Comparison of ENCODE assay signal across 9 mouse cellular contexts in the genomic region with DNA sequence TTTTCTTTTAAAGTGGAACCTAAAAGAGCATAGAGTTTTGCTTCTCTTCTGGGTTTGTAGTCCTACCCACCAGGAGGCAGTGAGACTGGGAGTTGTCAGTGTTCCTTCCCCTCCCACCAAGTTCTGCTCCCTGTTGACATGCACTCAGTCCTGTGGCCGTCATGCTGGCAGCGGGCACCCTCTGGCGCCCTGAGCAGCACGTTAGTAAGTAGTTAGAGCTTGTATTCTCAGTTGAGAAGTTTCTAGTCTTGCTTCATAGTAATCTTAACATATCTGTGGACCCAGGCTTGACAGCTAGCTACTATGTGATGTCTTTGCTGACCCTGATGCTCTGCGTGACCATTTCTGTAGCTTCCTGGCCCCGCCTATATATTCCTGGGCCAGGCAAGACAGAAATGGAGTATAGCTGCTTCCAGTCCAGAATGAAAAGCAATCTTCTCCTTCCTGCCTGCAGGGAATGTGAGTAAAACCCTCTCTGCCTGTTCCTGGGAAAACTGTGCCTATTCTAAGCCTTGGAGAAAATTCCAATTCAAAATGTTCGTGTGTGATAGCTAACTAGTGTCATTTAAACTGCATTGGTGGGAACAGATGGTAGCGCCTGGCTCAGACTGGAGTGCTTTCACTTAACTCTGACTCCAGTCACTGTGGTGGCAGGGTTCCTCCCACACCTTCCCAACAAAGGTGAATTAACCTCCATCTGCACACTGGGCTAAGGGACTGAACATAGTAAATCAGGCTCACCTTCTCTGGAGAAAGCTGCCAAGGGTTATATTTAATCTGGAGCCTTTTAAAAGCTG. TPM values are rescaled to one million over a fixed set of nuclear protein-coding genes. Genes with fewer than 3 reads are reported as not detected.
A peak's percentile ranks its signal among the peaks of the same experiment; 100 is the strongest.
DNase-seq lines count a peak whose midpoint lies in the region; ATAC-seq and TF ChIP-seq lines count a peak whose summit lies in the region.
"Had no signal": no experiment of that assay in that cellular context is flagged by ENCODE, and none has a peak within 500 bp of the region (broad histone marks: within the 10 kb centered on the region; RNA-seq: fewer than 3 reads in every experiment).

No protein-coding gene starts in this region.

- WGBS in hindbrain, embryonic 16.5 days, result 83% methylated on average over 8 of the region's 8 CpGs
- WGBS in hindbrain, postnatal 0 days, result 76% methylated on average over 8 of the region's 8 CpGs
- 12% methylated on average over 8 of the region's 8 CpGs for WGBS in cerebellum, adult 2 months
- WGBS in embryonic facial prominence, embryonic 15.5 days, result 83% methylated on average over 8 of the region's 8 CpGs
- WGBS in limb, embryonic 15.5 days, result 80% methylated on average over 8 of the region's 8 CpGs

- no peak overlapping the region for H3K4me2 ChIP-seq in hindbrain, embryonic 16.5 days (ENCODE audit: low read length)
- no peak overlapping the region for H3K4me2 ChIP-seq in hindbrain, postnatal 0 days (ENCODE audit: low read depth, low read length)
- H3K4me2 ChIP-seq in embryonic facial prominence, embryonic 15.5 days (replicated peaks), result no peak overlapping the region
- no peak overlapping the region for H3K4me2 ChIP-seq in limb, embryonic 15.5 days
- H3K4me2 ChIP-seq: liver, embryonic 12.5 days had no signal

- H3K4me1 ChIP-seq in hindbrain, embryonic 16.5 days (ENCODE audit: control insufficient read depth, insufficient read depth, low read depth, low read length), result no peaks in the 10 kb centered on the region
- H3K4me1 ChIP-seq in hindbrain, postnatal 0 days (ENCODE audit: insufficient read depth, low read length), result no peaks in the 10 kb centered on the region
- H3K4me1 ChIP-seq in cerebellum, adult 2 months (ENCODE audit: control insufficient read depth, insufficient read depth, low read length), result peaks cover 26% of the 10 kb centered on the region
- no peaks in the 10 kb centered on the region for H3K4me1 ChIP-seq in embryonic facial prominence, embryonic 15.5 days
- no peaks in the 10 kb centered on the region for H3K4me1 ChIP-seq in limb, embryonic 15.5 days

- no peaks in the 10 kb centered on the region for H3K27me3 ChIP-seq in hindbrain, embryonic 16.5 days (replicated peaks; ENCODE audit: control insufficient read depth, insufficient read depth, low read length)
- H3K27me3 ChIP-seq in hindbrain, postnatal 0 days (ENCODE audit: insufficient read depth, low read length), result no peaks in the 10 kb centered on the region
- no peaks in the 10 kb centered on the region for H3K27me3 ChIP-seq in cerebellum, adult 2 months (ENCODE audit: control insufficient read depth, insufficient read depth, low read length)
- no peaks in the 10 kb centered on the region for H3K27me3 ChIP-seq in embryonic facial prominence, embryonic 15.5 days
- no peaks in the 10 kb centered on the region for H3K27me3 ChIP-seq in limb, embryonic 15.5 days
- H3K27me3 ChIP-seq: liver, embryonic 12.5 days had no signal

- no peak for TF ChIP-seq CTCF in hindbrain, postnatal 0 days (IDR thresholded peaks at IDR 0.05; ENCODE audit: low read depth)
- TF ChIP-seq CTCF in cerebellum, adult 2 months (IDR thresholded peaks at IDR 0.05; ENCODE audit: borderline replicate concordance, insufficient read depth, low read depth, low read length), result no peak

- no peak overlapping the region for H3K4me3 ChIP-seq in hindbrain, embryonic 16.5 days (ENCODE audit: low read length)
- no peak overlapping the region for H3K4me3 ChIP-seq in hindbrain, postnatal 0 days (ENCODE audit: low read length)
- H3K4me3 ChIP-seq in cerebellum, adult 2 months (replicated peaks; ENCODE audit: insufficient read depth, low read depth, low read length), result no peak overlapping the region
- H3K4me3 ChIP-seq in embryonic facial prominence, embryonic 15.5 days (replicated peaks), result no peak overlapping the region
- H3K4me3 ChIP-seq in limb, embryonic 15.5 days, result no peak overlapping the region
- H3K4me3 ChIP-seq: heart, adult 2 months; liver, embryonic 12.5 days had no signal

- DNase-seq in hindbrain, postnatal 0 days (ENCODE audit: low spot score), result no peak
- DNase-seq in cerebellum, adult 2 months, result peak; percentile 79 to 95
- no peak for DNase-seq in thymus, postnatal 10 days (ENCODE audit: low spot score in 2 of 2)
- no peak for DNase-seq in heart, postnatal 4 days
- DNase-seq: heart, adult 2 months had no signal

- H3K36me3 ChIP-seq in hindbrain, embryonic 16.5 days (ENCODE audit: control insufficient read depth, insufficient read depth, low read length), result peaks cover 5% of the 10 kb centered on the region; the same call in 1 of the 2 replicates
- H3K36me3 ChIP-seq in hindbrain, postnatal 0 days (ENCODE audit: insufficient read depth, low read length), result no peaks in the 10 kb centered on the region
- H3K36me3 ChIP-seq in embryonic facial prominence, embryonic 15.5 days, result peaks cover 24% of the 10 kb centered on the region
- H3K36me3 ChIP-seq in limb, embryonic 15.5 days, result peaks cover 35% of the 10 kb centered on the region

- no peak for ATAC-seq in hindbrain, embryonic 16.5 days
- no peak for ATAC-seq in hindbrain, postnatal 0 days
- ATAC-seq in embryonic facial prominence, embryonic 15.5 days (ENCODE audit: insufficient number of reproducible peaks, low FRiP score, low TSS enrichment, low read depth), result no peak
- no peak for ATAC-seq in limb, embryonic 15.5 days (ENCODE audit: insufficient number of reproducible peaks, low FRiP score, low TSS enrichment, low read depth)
- ATAC-seq: liver, embryonic 12.5 days had no signal

- TF ChIP-seq POLR2A in cerebellum, adult 2 months (IDR thresholded peaks at IDR 0.05; ENCODE audit: borderline replicate concordance, insufficient read depth, low read length), result no peak

- no peaks in the 10 kb centered on the region for H3K9me3 ChIP-seq in hindbrain, embryonic 16.5 days (ENCODE audit: control insufficient read depth, low read length)
- H3K9me3 ChIP-seq in hindbrain, postnatal 0 days (ENCODE audit: low read length), result no peaks in the 10 kb centered on the region
- H3K9me3 ChIP-seq in embryonic facial prominence, embryonic 15.5 days (replicated peaks), result no peaks in the 10 kb centered on the region
- H3K9me3 ChIP-seq in limb, embryonic 15.5 days, result no peaks in the 10 kb centered on the region
- H3K9me3 ChIP-seq: liver, embryonic 12.5 days had no signal

- H3K27ac ChIP-seq in hindbrain, embryonic 16.5 days (ENCODE audit: low read depth, low read length), result 0 out of 2 replicates have a peak overlapping the region, but pooled peaks have one; percentile 7
- no peak overlapping the region for H3K27ac ChIP-seq in hindbrain, postnatal 0 days
- H3K27ac ChIP-seq in cerebellum, adult 2 months (ENCODE audit: insufficient read depth, low read length), result peak overlapping the region; percentile 88
- H3K27ac ChIP-seq in embryonic facial prominence, embryonic 15.5 days (replicated peaks), result 0 out of 2 replicates have a peak overlapping the region, but pooled peaks have one; percentile 11
- H3K27ac ChIP-seq in limb, embryonic 15.5 days, result peak overlapping the region; percentile 67
- H3K27ac ChIP-seq: heart, adult 2 months; liver, embryonic 12.5 days had no signal

- H3K9ac ChIP-seq in hindbrain, embryonic 16.5 days (ENCODE audit: low read depth, low read length), result no peak overlapping the region
- H3K9ac ChIP-seq in hindbrain, postnatal 0 days (replicated peaks; ENCODE audit: low read length), result no peak overlapping the region
- no peak overlapping the region for H3K9ac ChIP-seq in embryonic facial prominence, embryonic 15.5 days
- H3K9ac ChIP-seq in limb, embryonic 15.5 days, result no peak overlapping the region
- H3K9ac ChIP-seq: liver, embryonic 12.5 days had no signal

RNA-seq across cellular contexts. Expression of gene Efcab9, which starts 14.8 kb away (rescaled TPM):
- polyA plus RNA-seq in hindbrain, embryonic 16.5 days (2015; fragmentation: Nextera tagmentation; extraction: Ambion mirVana), result 0.54 TPM in 1 of 2 replicates, not detected in the other
- total RNA-seq in hindbrain, postnatal 0 days (2014; rRNA removed), result not detected in 2 replicates
- 0.38 TPM in 1 of 2 replicates, not detected in the other for polyA plus RNA-seq in hindbrain, postnatal 0 days (2015; fragmentation: Nextera tagmentation; extraction: Ambion mirVana)
- 0.97 and 1.4 TPM in 2 replicates for polyA plus RNA-seq in cerebellum, adult 2 months (2012; rRNA removed)
- 0.29 TPM in 1 of 2 replicates, not detected in the other for polyA plus RNA-seq in embryonic facial prominence, embryonic 15.5 days (2015; fragmentation: Nextera tagmentation; extraction: Ambion mirVana)
- polyA plus RNA-seq in limb, embryonic 15.5 days (2015; fragmentation: Nextera tagmentation; extraction: Ambion mirVana), result not detected in 2 replicates
- under 1 TPM in 1 of 2 experiments, not detected in 1; 0.47 TPM for total RNA-seq in heart, postnatal 4 days (2021)
- total RNA-seq: heart, adult 2 months had no signal
- polyA plus RNA-seq: heart, adult 2 months had no signal

RNA-seq across cellular contexts. Expression of gene Stk10, which starts 16.0 kb away (rescaled TPM):
- polyA plus RNA-seq in hindbrain, embryonic 16.5 days (2015; fragmentation: Nextera tagmentation; extraction: Ambion mirVana), result 2.4 and 2.5 TPM in 2 replicates
- 4.5 and 10.8 TPM in 2 replicates for total RNA-seq in hindbrain, postnatal 0 days (2014; rRNA removed)
- polyA plus RNA-seq in hindbrain, postnatal 0 days (2015; fragmentation: Nextera tagmentation; extraction: Ambion mirVana), result 1.1 and 1.2 TPM in 2 replicates
- polyA plus RNA-seq in cerebellum, adult 2 months (2012; rRNA removed), result 19.6 and 21.6 TPM in 2 replicates
- polyA plus RNA-seq in embryonic facial prominence, embryonic 15.5 days (2015; fragmentation: Nextera tagmentation; extraction: Ambion mirVana), result 3.5 and 3.7 TPM in 2 replicates
- 3.5 and 4.1 TPM in 2 replicates for polyA plus RNA-seq in limb, embryonic 15.5 days (2015; fragmentation: Nextera tagmentation; extraction: Ambion mirVana)
- total RNA-seq in heart, postnatal 4 days (2021), result 10 to 100 TPM; 11.8 to 12.7 TPM

Comparison
In these comparisons a context has a peak if more than half of its experiments do, and no peak if none do; other contexts are left out.
1. DNase-seq: peak in cerebellum, adult 2 months (2 of 2); none in hindbrain, postnatal 0 days (single experiment), thymus, postnatal 10 days (0 of 2) and heart, postnatal 4 days (single experiment).